Mouse (Mus musculus) brown adipose tissue, adult 24 weeks (tissue): ENCODE results near the gene Il4i1. TPM values are rescaled to one million over a fixed set of nuclear protein-coding genes. Genes with fewer than 3 reads are reported as not detected.

Experiments
- H3K27ac ChIP-seq: fragments of 200-500 bp; replicated peaks from 2 replicates; pipeline ENCODE4 v1.5.1; 2012; ENCODE audit warnings: low read depth, mild to moderate bottlenecking, low read length
- H3K4me1 ChIP-seq: fragments of 200-500 bp; 2 replicates; pipeline ENCODE4 v1.6.1; 2012; ENCODE audit warnings: low read length, mixed read lengths; ENCODE audit not compliant: control insufficient read depth, insufficient read depth, insufficient read length
- H3K4me3 ChIP-seq: fragments of 200-500 bp; 2 replicates; pipeline ENCODE4 v1.5.1; 2012; ENCODE audit warnings: low read depth, mild to moderate bottlenecking, low read length, moderate library complexity; ENCODE audit not compliant: insufficient read depth
- polyA plus RNA-seq: library from polyadenylated mRNA; stranded (reverse); fragments of >200 nt; gene quantifications from 2 replicates; pipeline ENCODE4 v1.2.4, GENCODE M21; 2012; ENCODE audit not compliant: missing spikeins, insufficient read depth, insufficient read length

Gene Il4i1
- 0.54 and 1.2 TPM in 2 replicates for polyA plus RNA-seq

GRCm38 (mm10) chr7:44815721-44816469 lies at the start of gene Il4i1, which contains the start of gene Nup62:
Il4i1 (plus strand) TSS chr7:44816387.
Nup62 (plus strand) TSS chr7:44816088.
- peaks cover 20% of the 10 kb centered on the region for H3K4me1 ChIP-seq

GRCm38 (mm10) chr7:44768129-44768528 lies 48.1 kb upstream of the Il4i1 start:
- Histone ChIP-seq H3K4me1 (no peaks in the 10 kb centered on the region), H3K4me3 (no peak overlapping the region), H3K27ac (no peak overlapping the region)

More at GRCm38 (mm10) chr7:44815721-44816469, at the start of gene Il4i1, which contains the start of gene Nup62:
- H3K4me3 ChIP-seq, result peak within 1 kb of the TSS; percentile 79
- peak within 1 kb of the TSS; percentile 85 for H3K27ac ChIP-seq

GRCm38 (mm10) chr7:44770046-44770578 lies 46.1 kb upstream of the Il4i1 start:
- Histone ChIP-seq H3K27ac (no peak overlapping the region), H3K4me3 (no peak overlapping the region)

GRCm38 (mm10) chr7:44772591-44773204 lies 43.5 kb upstream of the Il4i1 start:
- no peak overlapping the region for H3K4me3 ChIP-seq
- no peaks in the 10 kb centered on the region for H3K4me1 ChIP-seq
- H3K27ac ChIP-seq, result no peak overlapping the region

More at GRCm38 (mm10) chr7:44770046-44770578, 46.1 kb upstream of the Il4i1 start:
- H3K4me1 ChIP-seq, result no peaks in the 10 kb centered on the region

- H3K4me3 ChIP-seq, result no peak overlapping the region
- H3K4me1 ChIP-seq, result no peaks in the 10 kb centered on the region
- no peak overlapping the region for H3K27ac ChIP-seq
Observed at GRCm38 (mm10) chr7:44776849-44777498, 39.2 kb upstream of the Il4i1 start.

GRCm38 (mm10) chr7:44780101-44780500 lies 36.1 kb upstream of the Il4i1 start:
- no peaks in the 10 kb centered on the region for H3K4me1 ChIP-seq
- H3K27ac ChIP-seq, result no peak overlapping the region
- H3K4me3 ChIP-seq, result no peak overlapping the region

- Histone ChIP-seq H3K4me3 (no peak overlapping the region), H3K27ac (no peak overlapping the region), H3K4me1 (no peaks in the 10 kb centered on the region)
Observed at GRCm38 (mm10) chr7:44789531-44789930, 26.7 kb upstream of the Il4i1 start.

- H3K27ac ChIP-seq, result no peak overlapping the region
- no peak overlapping the region for H3K4me3 ChIP-seq
- no peaks in the 10 kb centered on the region for H3K4me1 ChIP-seq
Observed at GRCm38 (mm10) chr7:44790066-44790465, 26.1 kb upstream of the Il4i1 start.

GRCm38 (mm10) chr7:44792781-44793180 lies 23.4 kb upstream of the Il4i1 start:
- Histone ChIP-seq H3K4me3 (no peak overlapping the region), H3K27ac (no peak overlapping the region), H3K4me1 (no peaks in the 10 kb centered on the region)

- H3K4me3 ChIP-seq, result no peak overlapping the region
- H3K27ac ChIP-seq, result no peak overlapping the region
- H3K4me1 ChIP-seq, result no peaks in the 10 kb centered on the region
Observed at GRCm38 (mm10) chr7:44808927-44809326, 7.3 kb upstream of the Il4i1 start.

GRCm38 (mm10) chr7:44809466-44809865 lies 6.7 kb upstream of the Il4i1 start:
- H3K4me1 ChIP-seq, result no peaks in the 10 kb centered on the region
- no peak overlapping the region for H3K4me3 ChIP-seq
- H3K27ac ChIP-seq, result no peak overlapping the region

- Histone ChIP-seq H3K4me1 (no peaks in the 10 kb centered on the region; the same call in 1 of the 2 replicates), H3K4me3 (no peak overlapping the region), H3K27ac (no peak overlapping the region)
Observed at GRCm38 (mm10) chr7:44810365-44810764, 5.8 kb upstream of the Il4i1 start.

- Histone ChIP-seq H3K4me1 (no peaks in the 10 kb centered on the region; the same call in 1 of the 2 replicates), H3K27ac (no peak overlapping the region)
Observed at GRCm38 (mm10) chr7:44810819-44811557, 5.2 kb upstream of the Il4i1 start.

GRCm38 (mm10) chr7:44812651-44813325 lies 3.4 kb upstream of the Il4i1 start:
- Histone ChIP-seq H3K27ac (no peak overlapping the region), H3K4me1 (peaks cover 4% of the 10 kb centered on the region), H3K4me3 (no peak overlapping the region)

More at GRCm38 (mm10) chr7:44810819-44811557, 5.2 kb upstream of the Il4i1 start:
- no peak overlapping the region for H3K4me3 ChIP-seq
